Mouse (Mus musculus) cortical plate, adult 2 months (tissue): ENCODE data around the gene Slc17a6. TPM values are rescaled to one million over a fixed set of nuclear protein-coding genes. Genes with fewer than 3 reads are reported as not detected.

Source experiments
- H3K27ac ChIP-seq: fragments of 200-500 bp; 2 replicates; pipeline ENCODE4 v1.5.1; 2012; ENCODE audit warnings: low read length, control low read depth, inconsistent platforms; ENCODE audit not compliant: insufficient read depth
- H3K4me1 ChIP-seq: fragments of 200-500 bp; 2 replicates; pipeline ENCODE4 v1.6.1; 2011; ENCODE audit warnings: low read length; ENCODE audit not compliant: control insufficient read depth, insufficient read depth
- H3K4me3 ChIP-seq: fragments of 200-500 bp; 2 replicates; pipeline ENCODE4 v1.5.1; 2011; ENCODE audit warnings: mild to moderate bottlenecking, low read length, control low read depth; ENCODE audit not compliant: insufficient read depth
- CTCF ChIP-seq: fragments of 200-500 bp; IDR thresholded peaks from 2 replicates; pipeline ENCODE4 v1.5.1; 2011; ENCODE audit warnings: mild to moderate bottlenecking, control low read depth, low read length; ENCODE audit not compliant: insufficient read depth; ENCODE audit errors: extremely low read depth
- POLR2A ChIP-seq: fragments of 200-500 bp; IDR thresholded peaks from 2 replicates; pipeline ENCODE4 v1.6.1; 2011; ENCODE audit warnings: mild to moderate bottlenecking, low read length, control low read depth; ENCODE audit not compliant: insufficient read depth; ENCODE audit errors: extremely low read depth
- polyA plus RNA-seq: library from polyadenylated mRNA; depleted of rRNA; stranded (reverse); fragments of >200 nt; gene quantifications from 2 replicates; pipeline ENCODE4 v1.2.3, GENCODE M21; 2012; rRNA removed

The Slc17a6 gene
- 9.1 and 10.8 TPM in 2 replicates for polyA plus RNA-seq

- peak within 1 kb of the TSS; percentile 45 for H3K4me3 ChIP-seq
- TF ChIP-seq CTCF: no peak
- TF ChIP-seq POLR2A: no peak
- peak within 1 kb of the TSS; percentile 42 for H3K27ac ChIP-seq
- H3K4me1 ChIP-seq: no peaks in the 10 kb centered on the region; the same call in 1 of the 2 replicates
Observed at GRCm38 (mm10) chr7:51621694-51622145, at the start of gene Slc17a6. Slc17a6 (plus strand) TSS chr7:51622006.

GRCm38 (mm10) chr7:51600021-51600420, 21.8 kb upstream of the Slc17a6 start:
- H3K4me3 ChIP-seq: no peak overlapping the region
- no peak overlapping the region for H3K27ac ChIP-seq
- no peak for TF ChIP-seq CTCF
- no peak for TF ChIP-seq POLR2A
- H3K4me1 ChIP-seq: peaks cover 2% of the 10 kb centered on the region; the same call in 1 of the 2 replicates

DNA sequence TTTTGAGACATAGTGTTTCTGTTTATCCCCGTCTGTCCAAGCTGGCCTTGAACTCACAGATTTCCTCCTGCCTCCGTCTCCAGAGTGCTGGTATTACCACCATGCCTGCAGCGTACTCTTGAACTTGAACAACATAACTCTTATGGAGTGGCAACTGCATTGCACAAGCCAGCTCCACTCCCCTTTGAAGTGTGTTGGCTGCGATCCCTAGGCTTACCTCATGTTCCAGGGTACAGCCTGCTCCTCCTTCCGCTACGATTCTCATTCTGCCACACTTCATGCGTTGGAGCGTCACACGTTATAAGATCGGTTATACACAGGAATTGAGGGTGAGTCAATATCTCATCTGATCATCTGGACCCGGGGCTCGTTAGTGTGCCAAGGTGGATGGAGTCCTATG, 18.1 kb upstream of the Slc17a6 start:
- H3K4me3 ChIP-seq: no peak overlapping the region
- TF ChIP-seq POLR2A (no peak), CTCF (no peak)
- H3K4me1 ChIP-seq: peaks cover 2% of the 10 kb centered on the region; the same call in 1 of the 2 replicates

DNA sequence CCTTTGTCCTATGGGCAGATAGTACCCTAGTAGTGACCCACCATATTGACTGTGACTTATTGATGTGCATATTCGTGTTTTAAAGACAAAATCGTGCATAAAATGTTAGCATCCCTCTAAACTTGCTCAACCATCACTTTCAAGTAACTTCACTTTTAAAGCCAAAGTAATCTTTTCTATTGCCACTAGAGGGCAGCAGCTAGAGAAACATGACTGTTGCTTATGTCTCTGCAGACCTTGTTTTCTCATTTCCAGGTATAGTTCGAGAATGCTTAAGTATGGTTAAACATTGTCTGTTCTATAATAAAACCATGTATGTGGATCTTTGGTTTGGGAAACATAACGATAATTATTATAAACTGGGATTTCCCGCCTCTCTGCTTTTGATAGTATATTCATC, 7.4 kb upstream of the Slc17a6 start:
- H3K4me1 ChIP-seq: no peaks in the 10 kb centered on the region
- no peak for TF ChIP-seq POLR2A
- TF ChIP-seq CTCF: no peak
- H3K4me3 ChIP-seq: no peak overlapping the region
- H3K27ac ChIP-seq: no peak overlapping the region

More for the DNA sequence above, 18.1 kb upstream of the Slc17a6 start:
- H3K27ac ChIP-seq: no peak overlapping the region

- TF ChIP-seq CTCF: no peak
- TF ChIP-seq POLR2A: no peak
- Histone ChIP-seq H3K27ac (no peak overlapping the region), H3K4me3 (no peak overlapping the region), H3K4me1 (no peaks in the 10 kb centered on the region)
Observed at GRCm38 (mm10) chr7:51617941-51618340, 3.9 kb upstream of the Slc17a6 start.

GRCm38 (mm10) chr7:51618412-51618811, 3.4 kb upstream of the Slc17a6 start:
- no peak overlapping the region for H3K4me3 ChIP-seq
- no peak overlapping the region for H3K27ac ChIP-seq
- TF ChIP-seq CTCF: no peak
- TF ChIP-seq POLR2A: no peak
- no peaks in the 10 kb centered on the region for H3K4me1 ChIP-seq

GRCm38 (mm10) chr7:51619977-51620376, 1.8 kb upstream of the Slc17a6 start:
- Histone ChIP-seq H3K27ac (no peak overlapping the region), H3K4me1 (no peaks in the 10 kb centered on the region), H3K4me3 (no peak overlapping the region)
- TF ChIP-seq POLR2A (no peak), CTCF (no peak)

- Histone ChIP-seq H3K4me1 (no peaks in the 10 kb centered on the region; the same call in 1 of the 2 replicates), H3K4me3 (peak overlapping the region; percentile 45), H3K27ac (peak overlapping the region; percentile 42)
- no peak for TF ChIP-seq POLR2A
- TF ChIP-seq CTCF: no peak
Observed at GRCm38 (mm10) chr7:51622196-51622595, 390 bp downstream of the Slc17a6 start.

DNA sequence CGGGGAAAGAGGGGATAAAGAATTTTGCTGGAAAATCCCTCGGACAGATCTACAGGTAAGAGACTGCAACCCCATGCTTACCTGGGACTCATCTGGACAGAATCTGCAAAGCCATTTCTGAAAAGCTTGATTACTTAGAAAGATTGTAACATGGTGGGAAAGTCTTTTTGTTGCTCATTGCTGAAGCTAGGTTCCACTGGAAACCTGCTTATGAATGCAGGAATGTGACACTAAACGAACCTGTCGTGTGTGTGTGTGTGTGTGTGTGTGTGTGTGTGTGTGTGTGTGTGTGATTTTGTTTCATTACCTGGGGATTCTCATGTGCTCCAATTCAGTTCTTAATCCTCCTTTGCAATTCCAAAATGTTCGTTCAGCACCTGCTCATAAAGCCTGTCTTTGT, 860 bp downstream of the Slc17a6 start:
- Histone ChIP-seq H3K4me3 (peak overlapping the region; percentile 45), H3K4me1 (no peaks in the 10 kb centered on the region; the same call in 1 of the 2 replicates), H3K27ac (peak overlapping the region; percentile 42; the same call in 1 of the 2 replicates)
- TF ChIP-seq POLR2A (no peak), CTCF (no peak)

GRCm38 (mm10) chr7:51624336-51624897, 2.6 kb downstream of the Slc17a6 start:
- Histone ChIP-seq H3K4me1 (no peaks in the 10 kb centered on the region; the same call in 1 of the 2 replicates), H3K27ac (peak overlapping the region; percentile 46; the same call in 1 of the 2 replicates), H3K4me3 (peak overlapping the region; percentile 20; the same call in 1 of the 2 replicates)
- TF ChIP-seq POLR2A (no peak), CTCF (no peak)
